Mouse (Mus musculus): Measurements from ENCODE around the gene Cadm2.

The Cadm2 gene

DNA sequence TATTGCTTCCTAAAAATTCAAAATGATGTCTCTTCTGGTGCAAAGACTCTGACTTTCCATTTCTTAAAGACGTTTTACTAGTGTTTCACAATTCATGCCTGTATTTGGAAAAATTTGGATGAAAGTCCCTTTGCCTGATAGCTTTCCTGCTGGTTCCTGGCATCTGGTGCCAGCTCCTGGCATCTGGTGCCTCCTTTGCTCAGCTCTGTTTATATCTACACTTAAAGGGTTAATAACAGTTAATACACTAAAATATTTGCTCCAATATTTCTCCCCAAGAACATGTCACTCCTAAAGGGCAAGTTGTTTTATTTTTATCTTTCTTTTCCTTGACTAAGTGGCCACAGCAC is 969.7 kb downstream of the Cadm2 start:
- DNase-seq, result no peak

DNA sequence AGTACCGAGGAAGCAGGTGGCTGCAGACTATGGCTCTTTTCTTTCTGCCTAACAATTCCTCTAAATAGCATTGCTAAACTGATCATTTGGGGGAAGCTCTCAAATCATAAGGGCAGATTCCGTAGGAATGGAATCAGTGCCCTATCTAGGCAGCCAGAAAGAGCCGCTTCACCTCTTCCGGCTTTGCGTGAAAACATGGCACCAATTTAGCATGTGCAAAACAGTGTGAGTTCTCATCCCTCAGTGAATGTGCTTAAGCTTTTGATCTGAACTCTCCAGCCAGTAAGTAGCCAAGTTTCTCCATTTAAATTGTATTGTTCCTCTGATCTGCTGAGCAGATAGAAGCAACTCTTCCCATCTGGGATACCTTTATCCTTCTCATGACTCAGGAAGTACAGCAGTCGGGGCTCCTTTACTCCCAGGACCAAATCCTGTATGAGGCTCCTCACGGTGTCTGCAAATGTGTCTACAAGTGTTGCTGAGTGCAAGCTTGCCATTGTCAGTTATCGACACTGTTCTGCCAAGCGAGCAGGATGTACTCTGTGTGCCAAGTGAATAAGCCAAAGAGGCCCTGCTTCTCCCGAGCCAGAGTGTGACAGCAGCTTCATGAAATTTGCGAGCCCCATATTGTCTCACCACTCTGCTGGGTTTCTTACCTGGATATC is 970.2 kb downstream of the Cadm2 start:
- peak; percentile 26 for DNase-seq

DNA sequence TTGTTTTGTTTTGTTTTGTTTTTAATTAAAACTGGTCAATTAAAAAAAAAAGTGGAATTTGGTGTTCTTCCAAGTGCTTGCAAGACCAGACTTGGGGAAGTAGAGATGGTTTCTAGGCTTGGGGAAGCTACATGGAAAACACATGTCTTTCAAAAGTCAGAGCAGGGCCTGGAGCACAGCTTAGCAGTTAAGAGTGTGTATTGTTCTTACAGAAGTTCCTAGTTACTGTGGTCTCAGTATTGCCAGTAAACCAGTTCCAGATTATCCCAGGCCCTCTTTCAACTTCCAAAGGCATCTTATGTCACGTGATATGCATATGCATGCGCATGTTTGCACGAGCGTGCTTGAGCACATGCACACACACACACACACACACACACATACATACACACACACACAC is 972.9 kb downstream of the Cadm2 start:
- DNase-seq, result no peak

DNA sequence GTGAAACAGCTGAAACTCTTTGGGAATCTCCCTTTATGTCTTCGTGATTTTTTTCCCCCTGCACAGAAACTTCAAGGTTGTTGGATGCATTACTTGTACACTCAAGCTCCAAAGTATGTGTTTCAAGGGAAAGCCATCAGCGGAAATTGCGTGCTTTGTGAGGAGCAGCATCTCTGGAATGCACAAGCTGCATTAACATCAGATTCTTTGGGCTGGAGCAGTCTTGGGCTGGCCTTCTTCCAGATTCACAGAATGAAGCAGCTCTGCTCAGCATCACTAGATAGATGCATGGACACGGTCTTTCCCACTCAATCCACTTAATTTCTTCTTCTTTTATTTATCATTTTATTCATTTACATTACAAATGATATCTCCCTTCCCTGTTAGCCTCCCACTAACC is 977.1 kb downstream of the Cadm2 start:
- no peak for DNase-seq

- no peak for DNase-seq
Measured at GRCm38 (mm10) chr16:66627527-66627926, 993.2 kb downstream of the Cadm2 start.

DNA sequence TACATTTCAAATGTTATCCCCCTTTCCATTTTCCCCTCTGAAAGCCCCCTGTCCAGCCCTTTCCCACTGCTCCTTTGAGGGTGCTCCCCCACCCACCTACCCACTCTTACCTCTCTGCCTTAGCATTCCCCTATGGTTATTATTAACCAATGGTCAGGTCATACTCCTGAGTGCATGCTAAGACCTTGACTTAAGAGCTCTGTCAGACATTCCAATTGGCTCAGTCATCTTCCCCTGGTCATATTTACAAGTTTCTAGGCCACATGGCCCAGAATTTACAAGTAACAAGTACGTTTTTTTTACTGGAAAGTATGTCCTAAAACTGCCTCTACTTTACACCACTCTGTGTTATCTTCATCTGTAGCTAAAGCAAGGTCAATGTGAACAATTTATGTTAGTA is 998.3 kb downstream of the Cadm2 start:
- no peak for DNase-seq

GRCm38 (mm10) chr16:66612624-66613023 is 1008.1 kb downstream of the Cadm2 start:
- DNase-seq, result no peak

Data from right cerebral cortex, adult 18-20 months (tissue).